Mouse (Mus musculus): Measurements from ENCODE around the gene Zfpm1. TPM values are rescaled to one million over a fixed set of nuclear protein-coding genes. Genes with fewer than 3 reads are reported as not detected.
"Not testable (repeated sequence)": the region's sequence is repeated elsewhere in the genome, so short reads cannot be mapped to it uniquely, and the experiment has no call there.

The Zfpm1 gene
- polyA plus RNA-seq, 1 experiment: 32.0 TPM

GRCm38 (mm10) chr8:122319045-122319707, 37.2 kb downstream of the Zfpm1 start:
- 78% methylated on average over 11 of the region's 11 CpGs for WGBS

GRCm38 (mm10) chr8:122319708-122320075, 37.8 kb downstream of the Zfpm1 start:
- 79% methylated on average over 7 of the region's 7 CpGs for WGBS
- peaks cover 8% of the 10 kb centered on the region for H3K4me1 ChIP-seq (ENCODE audit: control insufficient read depth, insufficient read depth, low read length)
- H3K4me3 ChIP-seq (replicated peaks; ENCODE audit: extremely low read depth, low read depth, low read length): no peak overlapping the region
- no peak for DNase-seq
- TF ChIP-seq CTCF (IDR thresholded peaks at IDR 0.05; ENCODE audit: insufficient read depth, low read length) (no peak), POLR2A (IDR thresholded peaks at IDR 0.05; ENCODE audit: borderline replicate concordance, extremely low read depth, low read depth, low read length) (no peak)

More at GRCm38 (mm10) chr8:122319045-122319707, 37.2 kb downstream of the Zfpm1 start:
- DNase-seq: no peak
- Histone ChIP-seq H3K4me3 (replicated peaks; ENCODE audit: extremely low read depth, low read depth, low read length) (no peak overlapping the region), H3K4me1 (ENCODE audit: control insufficient read depth, insufficient read depth, low read length) (peaks cover 9% of the 10 kb centered on the region)
- TF ChIP-seq POLR2A (IDR thresholded peaks at IDR 0.05; ENCODE audit: borderline replicate concordance, extremely low read depth, low read depth, low read length) (no peak), CTCF (IDR thresholded peaks at IDR 0.05; ENCODE audit: insufficient read depth, low read length) (no peak)

GRCm38 (mm10) chr8:122320541-122320940, 38.6 kb downstream of the Zfpm1 start:
- Histone ChIP-seq H3K4me1 (ENCODE audit: control insufficient read depth, insufficient read depth, low read length) (peaks cover 9% of the 10 kb centered on the region), H3K4me3 (replicated peaks; ENCODE audit: extremely low read depth, low read depth, low read length) (no peak overlapping the region)
- TF ChIP-seq POLR2A (IDR thresholded peaks at IDR 0.05; ENCODE audit: borderline replicate concordance, extremely low read depth, low read depth, low read length) (no peak), CTCF (IDR thresholded peaks at IDR 0.05; ENCODE audit: insufficient read depth, low read length) (no peak)
- 66% methylated on average over 3 of the region's 3 CpGs for WGBS
- no peak for DNase-seq

GRCm38 (mm10) chr8:122321455-122321921, 39.5 kb downstream of the Zfpm1 start:
- WGBS: 79% methylated on average over 10 of the region's 10 CpGs
- Histone ChIP-seq H3K4me1 (ENCODE audit: control insufficient read depth, insufficient read depth, low read length) (peaks cover 9% of the 10 kb centered on the region), H3K4me3 (replicated peaks; ENCODE audit: extremely low read depth, low read depth, low read length) (no peak overlapping the region)
- DNase-seq: no peak
- TF ChIP-seq POLR2A (IDR thresholded peaks at IDR 0.05; ENCODE audit: borderline replicate concordance, extremely low read depth, low read depth, low read length) (no peak), CTCF (IDR thresholded peaks at IDR 0.05; ENCODE audit: insufficient read depth, low read length) (no peak)

GRCm38 (mm10) chr8:122322126-122322525, 40.2 kb downstream of the Zfpm1 start:
- Histone ChIP-seq H3K4me3 (replicated peaks; ENCODE audit: extremely low read depth, low read depth, low read length) (no peak overlapping the region), H3K4me1 (ENCODE audit: control insufficient read depth, insufficient read depth, low read length) (peaks cover 9% of the 10 kb centered on the region)
- DNase-seq: no peak
- 91% methylated on average over 7 of the region's 7 CpGs for WGBS
- no peak for TF ChIP-seq CTCF (IDR thresholded peaks at IDR 0.05; ENCODE audit: insufficient read depth, low read length)
- no peak for TF ChIP-seq POLR2A (IDR thresholded peaks at IDR 0.05; ENCODE audit: borderline replicate concordance, extremely low read depth, low read depth, low read length)

- no peak for DNase-seq
- TF ChIP-seq CTCF (IDR thresholded peaks at IDR 0.05; ENCODE audit: insufficient read depth, low read length) (no peak), POLR2A (IDR thresholded peaks at IDR 0.05; ENCODE audit: borderline replicate concordance, extremely low read depth, low read depth, low read length) (no peak)
- 38% methylated on average over 11 of the region's 11 CpGs for WGBS
- peaks cover 9% of the 10 kb centered on the region for H3K4me1 ChIP-seq (ENCODE audit: control insufficient read depth, insufficient read depth, low read length)
- no peak overlapping the region for H3K4me3 ChIP-seq (replicated peaks; ENCODE audit: extremely low read depth, low read depth, low read length)
Observed at GRCm38 (mm10) chr8:122322792-122323191, 40.9 kb downstream of the Zfpm1 start.

- 35% methylated on average over 11 of the region's 13 CpGs for WGBS
- DNase-seq; H3K4me3 ChIP-seq (replicated peaks; ENCODE audit: extremely low read depth, low read depth, low read length); H3K4me1 ChIP-seq (ENCODE audit: control insufficient read depth, insufficient read depth, low read length): not testable (repeated sequence)
Observed at GRCm38 (mm10) chr8:122323951-122324402, 42.0 kb downstream of the Zfpm1 start.

GRCm38 (mm10) chr8:122325196-122325595, 43.3 kb downstream of the Zfpm1 start:
- no peak for DNase-seq
- no peak overlapping the region for H3K4me3 ChIP-seq (replicated peaks; ENCODE audit: extremely low read depth, low read depth, low read length)
- H3K4me1 ChIP-seq (ENCODE audit: control insufficient read depth, insufficient read depth, low read length): peaks cover 9% of the 10 kb centered on the region
- no peak for TF ChIP-seq POLR2A (IDR thresholded peaks at IDR 0.05; ENCODE audit: borderline replicate concordance, extremely low read depth, low read depth, low read length)
- no peak for TF ChIP-seq CTCF (IDR thresholded peaks at IDR 0.05; ENCODE audit: insufficient read depth, low read length)
- WGBS: 70% methylated on average over 2 of the region's 2 CpGs

- 71% methylated on average over 14 of the region's 14 CpGs for WGBS
- Histone ChIP-seq H3K4me3 (replicated peaks; ENCODE audit: extremely low read depth, low read depth, low read length) (no peak overlapping the region), H3K4me1 (ENCODE audit: control insufficient read depth, insufficient read depth, low read length) (peaks cover 18% of the 10 kb centered on the region)
- TF ChIP-seq CTCF (IDR thresholded peaks at IDR 0.05; ENCODE audit: insufficient read depth, low read length) (no peak), POLR2A (IDR thresholded peaks at IDR 0.05; ENCODE audit: borderline replicate concordance, extremely low read depth, low read depth, low read length) (no peak)
- no peak for DNase-seq
Observed at GRCm38 (mm10) chr8:122326114-122326542, 44.2 kb downstream of the Zfpm1 start.

GRCm38 (mm10) chr8:122329072-122329471, 47.1 kb downstream of the Zfpm1 start:
- DNase-seq: no peak
- Histone ChIP-seq H3K4me3 (replicated peaks; ENCODE audit: extremely low read depth, low read depth, low read length) (no peak overlapping the region), H3K4me1 (ENCODE audit: control insufficient read depth, insufficient read depth, low read length) (peaks cover 11% of the 10 kb centered on the region)
- 83% methylated on average over 8 of the region's 8 CpGs for WGBS
- TF ChIP-seq CTCF (IDR thresholded peaks at IDR 0.05; ENCODE audit: insufficient read depth, low read length) (no peak), POLR2A (IDR thresholded peaks at IDR 0.05; ENCODE audit: borderline replicate concordance, extremely low read depth, low read depth, low read length) (no peak)

Measured in lung, adult 2 months (tissue).